Mouse (Mus musculus): ENCODE data around the gene Usp47. TPM values are rescaled to one million over a fixed set of nuclear protein-coding genes. Genes with fewer than 3 reads are reported as not detected.

Gene Usp47
- polyA plus RNA-seq, 1 experiment from 2014 or later, result 96.7 TPM

GRCm38 (mm10) chr7:112140725-112141124 lies 117.4 kb downstream of the Usp47 start:
- no peak overlapping the region for H3K9ac ChIP-seq
- no peak overlapping the region for H3K4me3 ChIP-seq
- WGBS, result 93% methylated on average over 2 of the region's 2 CpGs
- H3K27ac ChIP-seq, result no peak overlapping the region
- H3K4me1 ChIP-seq, result peaks cover 27% of the 10 kb centered on the region
- H3K4me2 ChIP-seq (replicated peaks), result no peak overlapping the region
- H3K9me3 ChIP-seq, result no peaks in the 10 kb centered on the region
- H3K36me3 ChIP-seq, result no peaks in the 10 kb centered on the region
- H3K27me3 ChIP-seq, result no peaks in the 10 kb centered on the region
- no peak for ATAC-seq (ENCODE audit: insufficient number of reproducible peaks, insufficient read depth, low FRiP score, low TSS enrichment)

GRCm38 (mm10) chr7:112142616-112143015 lies 119.3 kb downstream of the Usp47 start:
- H3K27me3 ChIP-seq, result no peaks in the 10 kb centered on the region
- no peak for ATAC-seq (ENCODE audit: insufficient number of reproducible peaks, insufficient read depth, low FRiP score, low TSS enrichment)
- peaks cover 27% of the 10 kb centered on the region for H3K4me1 ChIP-seq
- no peaks in the 10 kb centered on the region for H3K36me3 ChIP-seq
- H3K4me3 ChIP-seq, result no peak overlapping the region
- no peak overlapping the region for H3K4me2 ChIP-seq (replicated peaks)
- WGBS, result 40% methylated on average over 3 of the region's 3 CpGs
- H3K9me3 ChIP-seq, result no peaks in the 10 kb centered on the region
- no peak overlapping the region for H3K27ac ChIP-seq
- H3K9ac ChIP-seq, result no peak overlapping the region

GRCm38 (mm10) chr7:112143090-112143500 lies 119.8 kb downstream of the Usp47 start:
- peak overlapping the region; percentile 90; the same call in 1 of the 2 replicates for H3K27ac ChIP-seq
- H3K9ac ChIP-seq, result no peak overlapping the region
- 45% methylated on average over 7 of the region's 7 CpGs for WGBS
- H3K9me3 ChIP-seq, result no peaks in the 10 kb centered on the region
- peak; percentile 36; the same call in 1 of the 2 replicates for ATAC-seq (ENCODE audit: insufficient number of reproducible peaks, insufficient read depth, low FRiP score, low TSS enrichment)
- no peaks in the 10 kb centered on the region for H3K36me3 ChIP-seq
- H3K27me3 ChIP-seq, result no peaks in the 10 kb centered on the region
- H3K4me2 ChIP-seq (replicated peaks), result no peak overlapping the region
- H3K4me3 ChIP-seq, result no peak overlapping the region
- H3K4me1 ChIP-seq, result peaks cover 27% of the 10 kb centered on the region

DNA sequence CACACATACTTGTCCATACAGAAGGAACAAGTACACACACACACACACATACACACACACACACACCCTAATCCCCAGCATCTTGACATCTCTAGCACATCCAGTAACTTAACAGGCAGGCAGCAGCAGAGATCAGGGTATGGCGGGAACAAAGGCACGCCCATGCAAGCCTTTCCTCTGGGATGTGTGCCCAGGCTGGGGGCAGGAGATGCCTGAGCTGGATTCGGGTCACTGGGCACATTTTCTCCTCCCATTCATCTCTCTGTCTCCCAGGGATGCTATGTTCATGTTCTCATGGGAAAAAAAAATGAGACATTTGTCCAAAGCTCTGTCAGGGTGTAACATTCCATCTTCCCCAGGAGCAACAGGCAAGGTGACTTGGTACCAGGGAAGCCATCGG lies 120.7 kb downstream of the Usp47 start:
- no peak overlapping the region for H3K4me3 ChIP-seq
- no peaks in the 10 kb centered on the region; the same call in 1 of the 2 replicates for H3K36me3 ChIP-seq
- H3K9ac ChIP-seq, result no peak overlapping the region
- H3K4me1 ChIP-seq, result peaks cover 27% of the 10 kb centered on the region
- H3K27me3 ChIP-seq, result no peaks in the 10 kb centered on the region
- no peak overlapping the region for H3K4me2 ChIP-seq (replicated peaks)
- H3K27ac ChIP-seq, result peak overlapping the region; percentile 90
- WGBS, result 79% methylated on average over 4 of the region's 4 CpGs
- H3K9me3 ChIP-seq, result no peaks in the 10 kb centered on the region
- ATAC-seq (ENCODE audit: insufficient number of reproducible peaks, insufficient read depth, low FRiP score, low TSS enrichment), result peak; percentile 36; the same call in 1 of the 2 replicates

DNA sequence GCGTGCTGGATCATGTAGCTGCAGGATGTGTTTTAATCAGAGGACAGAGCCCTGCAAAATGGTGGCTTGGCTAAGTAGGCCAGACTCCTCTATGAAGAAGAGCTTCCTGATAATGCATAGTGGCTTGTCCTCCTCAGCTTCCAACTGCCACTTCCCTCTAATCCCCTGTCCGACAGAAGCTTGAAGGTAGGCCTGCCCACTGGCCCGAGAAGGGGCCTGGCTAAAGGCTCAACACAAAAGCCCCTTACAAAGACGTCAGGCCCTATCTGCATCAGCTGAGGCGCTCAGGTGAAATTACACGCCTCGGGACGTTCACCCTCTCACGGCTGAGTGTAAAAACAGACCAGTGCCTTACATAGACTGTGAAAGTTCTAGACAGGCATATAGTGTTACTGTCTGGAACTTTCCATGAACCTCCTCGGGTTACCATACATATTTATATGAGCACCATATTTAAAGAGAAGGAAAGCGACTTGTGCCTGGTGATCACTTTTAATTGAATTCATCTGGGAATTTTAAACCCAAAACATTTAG lies 121.4 kb downstream of the Usp47 start:
- 21% methylated on average over 11 of the region's 11 CpGs for WGBS
- H3K27ac ChIP-seq, result peak overlapping the region; percentile 90
- no peak overlapping the region for H3K9ac ChIP-seq
- no peaks in the 10 kb centered on the region; the same call in 1 of the 2 replicates for H3K36me3 ChIP-seq
- no peaks in the 10 kb centered on the region for H3K9me3 ChIP-seq
- H3K27me3 ChIP-seq, result no peaks in the 10 kb centered on the region
- H3K4me1 ChIP-seq, result peaks cover 27% of the 10 kb centered on the region
- ATAC-seq (ENCODE audit: insufficient number of reproducible peaks, insufficient read depth, low FRiP score, low TSS enrichment), result peak; percentile 84
- H3K4me2 ChIP-seq (replicated peaks), result no peak overlapping the region
- no peak overlapping the region for H3K4me3 ChIP-seq

DNA sequence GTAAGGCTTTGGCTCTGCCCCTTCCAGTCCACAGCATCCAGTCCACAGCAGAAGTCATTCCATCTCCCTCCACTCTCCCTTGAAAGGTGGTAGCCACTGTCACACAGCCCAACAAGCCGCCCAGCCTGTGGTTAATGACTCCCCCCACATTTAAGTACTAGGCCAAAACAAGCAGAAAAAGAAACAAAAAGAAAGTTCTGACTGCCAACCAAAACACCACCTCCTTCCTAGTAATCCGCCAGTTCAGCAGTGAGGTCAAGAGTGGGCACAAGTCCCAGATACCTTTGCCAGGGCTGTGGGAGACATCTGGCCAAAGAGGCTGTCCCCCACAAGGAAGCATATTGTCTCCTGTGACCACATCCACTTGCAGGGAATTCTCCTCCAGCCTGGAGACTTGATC lies 124.7 kb downstream of the Usp47 start:
- H3K9me3 ChIP-seq, result no peaks in the 10 kb centered on the region
- H3K27ac ChIP-seq, result no peak overlapping the region
- no peak overlapping the region for H3K9ac ChIP-seq
- peaks cover 19% of the 10 kb centered on the region for H3K4me1 ChIP-seq
- no peak for ATAC-seq (ENCODE audit: insufficient number of reproducible peaks, insufficient read depth, low FRiP score, low TSS enrichment)
- 67% methylated on average over 2 of the region's 2 CpGs for WGBS
- H3K4me3 ChIP-seq, result no peak overlapping the region
- peaks cover 3% of the 10 kb centered on the region; the same call in 1 of the 2 replicates for H3K36me3 ChIP-seq
- no peak overlapping the region for H3K4me2 ChIP-seq (replicated peaks)
- H3K27me3 ChIP-seq, result no peaks in the 10 kb centered on the region

DNA sequence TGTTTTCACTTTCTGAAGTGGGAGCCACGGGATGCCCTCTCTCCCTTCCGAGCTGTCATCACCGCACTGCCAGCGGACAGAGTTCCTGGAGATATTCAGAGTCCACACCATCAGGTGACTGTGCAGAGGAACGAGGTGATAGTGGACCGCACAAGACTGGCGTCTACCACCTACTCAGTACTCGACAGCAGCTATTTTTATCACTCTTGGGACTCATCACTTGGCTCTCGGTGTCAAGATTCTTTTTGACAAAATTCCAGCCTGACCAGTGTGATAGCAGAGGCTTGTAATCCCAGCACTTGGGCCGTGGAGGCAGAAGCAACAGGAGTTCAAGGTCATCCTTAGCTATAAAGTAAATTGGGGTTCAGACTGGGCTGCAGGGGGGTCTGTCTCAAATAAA lies 125.8 kb downstream of the Usp47 start:
- no peak overlapping the region for H3K4me2 ChIP-seq (replicated peaks)
- no peaks in the 10 kb centered on the region for H3K9me3 ChIP-seq
- peaks cover 17% of the 10 kb centered on the region for H3K4me1 ChIP-seq
- no peak overlapping the region for H3K9ac ChIP-seq
- peaks cover 3% of the 10 kb centered on the region; the same call in 1 of the 2 replicates for H3K36me3 ChIP-seq
- WGBS, result 88% methylated on average over 10 of the region's 10 CpGs
- ATAC-seq (ENCODE audit: insufficient number of reproducible peaks, insufficient read depth, low FRiP score, low TSS enrichment), result no peak
- H3K4me3 ChIP-seq, result no peak overlapping the region
- no peak overlapping the region for H3K27ac ChIP-seq
- no peaks in the 10 kb centered on the region for H3K27me3 ChIP-seq

DNA sequence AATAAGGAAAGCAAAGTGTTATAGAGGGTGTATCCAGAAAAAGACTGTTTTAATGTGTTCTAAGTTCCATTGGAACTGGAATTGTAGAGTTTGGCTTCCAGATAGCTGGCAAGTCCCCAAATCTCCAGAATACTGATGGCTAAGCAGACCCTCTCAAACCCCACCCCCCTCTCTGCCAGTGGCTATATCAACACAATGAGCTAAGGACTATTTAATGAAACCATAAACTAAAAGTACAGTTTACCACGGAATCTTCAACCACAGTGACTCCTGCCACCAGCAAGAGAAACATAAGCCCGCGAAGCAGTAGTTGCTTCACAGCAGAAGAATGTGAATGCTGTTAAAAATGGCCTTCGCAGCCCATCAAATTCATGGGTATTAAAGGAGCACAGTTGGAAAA lies 131.1 kb downstream of the Usp47 start:
- ATAC-seq (ENCODE audit: insufficient number of reproducible peaks, insufficient read depth, low FRiP score, low TSS enrichment), result no peak
- Histone ChIP-seq H3K36me3 (0 out of 2 replicates have a peak, but pooled peaks cover 3% of the 10 kb centered on the region), H3K27me3 (no peaks in the 10 kb centered on the region; the same call in 1 of the 2 replicates), H3K4me1 (peaks cover 38% of the 10 kb centered on the region), H3K9me3 (no peaks in the 10 kb centered on the region), H3K27ac (no peak overlapping the region; the same call in 1 of the 2 replicates), H3K9ac (no peak overlapping the region), H3K4me2 (replicated peaks) (no peak overlapping the region), H3K4me3 (no peak overlapping the region)
- WGBS, result 73% methylated on average over 4 of the region's 4 CpGs

DNA sequence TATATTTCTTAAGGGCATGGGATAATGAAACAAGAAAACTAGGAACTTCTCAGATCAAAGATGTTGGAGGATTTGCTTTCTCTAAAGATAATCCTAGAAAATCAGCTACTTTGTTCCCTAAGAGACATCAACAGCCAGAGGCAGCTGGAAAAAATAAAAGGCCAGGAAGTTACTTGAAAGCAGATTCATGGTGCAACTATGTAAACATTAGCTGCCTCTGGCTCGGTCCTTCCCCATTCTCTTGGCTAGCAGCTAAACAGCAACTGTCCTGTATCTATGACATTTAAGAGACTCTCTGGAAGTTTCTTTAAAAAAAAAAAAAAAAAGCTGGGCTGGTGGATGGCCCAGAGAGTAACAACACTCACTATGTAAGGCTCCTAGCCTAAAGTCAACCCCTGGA lies 131.9 kb downstream of the Usp47 start:
- Histone ChIP-seq H3K27ac (no peak overlapping the region), H3K9me3 (no peaks in the 10 kb centered on the region), H3K9ac (no peak overlapping the region), H3K36me3 (0 out of 2 replicates have a peak, but pooled peaks cover 2% of the 10 kb centered on the region), H3K27me3 (no peaks in the 10 kb centered on the region; the same call in 1 of the 2 replicates), H3K4me1 (peaks cover 38% of the 10 kb centered on the region), H3K4me3 (no peak overlapping the region), H3K4me2 (replicated peaks) (no peak overlapping the region)
- WGBS, result 3% methylated on average over 1 of the region's 1 CpGs
- no peak for ATAC-seq (ENCODE audit: insufficient number of reproducible peaks, insufficient read depth, low FRiP score, low TSS enrichment)

DNA sequence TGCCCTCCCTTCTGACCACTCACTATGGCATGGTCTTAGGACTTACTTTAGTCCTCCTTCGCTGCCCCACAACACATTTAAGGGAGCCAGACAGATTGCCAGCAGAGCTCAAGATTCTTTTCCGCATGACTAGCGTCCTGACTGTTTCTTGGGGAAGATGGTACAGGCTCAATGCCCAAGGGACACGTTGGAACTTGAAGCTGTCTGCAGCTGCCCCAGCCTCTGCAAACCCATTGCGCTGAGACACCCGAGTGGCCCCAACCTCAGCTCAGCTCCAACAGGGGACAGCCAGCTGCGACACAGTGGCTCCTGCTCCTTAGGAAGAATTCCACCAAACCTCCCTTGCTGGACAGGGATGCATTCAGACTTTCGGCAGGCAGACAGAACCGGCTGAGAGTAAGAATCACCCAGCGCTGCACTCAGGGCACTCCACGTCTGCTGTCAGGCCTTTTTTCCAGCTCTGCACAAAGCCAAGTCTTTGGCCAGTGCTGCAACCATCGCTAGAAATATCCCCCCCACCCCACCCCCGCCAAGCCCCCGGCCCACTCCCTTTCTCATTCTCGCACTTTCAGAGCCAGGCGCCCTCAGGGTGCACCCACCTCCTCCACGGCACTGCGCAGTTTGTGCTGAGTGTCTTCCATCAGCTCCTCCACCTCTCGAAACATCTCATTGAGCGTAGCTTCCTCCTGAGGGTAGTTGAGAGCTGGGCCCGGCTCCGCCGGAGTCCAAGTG lies 134.4 kb downstream of the Usp47 start:
- Histone ChIP-seq H3K4me3 (peak overlapping the region; percentile 51), H3K9me3 (no peaks in the 10 kb centered on the region), H3K9ac (peak overlapping the region; percentile 59), H3K4me2 (replicated peaks) (peak overlapping the region; percentile 56), H3K4me1 (peaks cover 38% of the 10 kb centered on the region), H3K36me3 (no peaks in the 10 kb centered on the region), H3K27me3 (no peaks in the 10 kb centered on the region; the same call in 1 of the 2 replicates), H3K27ac (peak overlapping the region; percentile 61; the same call in 1 of the 2 replicates)
- WGBS, result 10% methylated on average over 23 of the region's 23 CpGs
- peak; percentile 44 for ATAC-seq (ENCODE audit: insufficient number of reproducible peaks, insufficient read depth, low FRiP score, low TSS enrichment)

DNA sequence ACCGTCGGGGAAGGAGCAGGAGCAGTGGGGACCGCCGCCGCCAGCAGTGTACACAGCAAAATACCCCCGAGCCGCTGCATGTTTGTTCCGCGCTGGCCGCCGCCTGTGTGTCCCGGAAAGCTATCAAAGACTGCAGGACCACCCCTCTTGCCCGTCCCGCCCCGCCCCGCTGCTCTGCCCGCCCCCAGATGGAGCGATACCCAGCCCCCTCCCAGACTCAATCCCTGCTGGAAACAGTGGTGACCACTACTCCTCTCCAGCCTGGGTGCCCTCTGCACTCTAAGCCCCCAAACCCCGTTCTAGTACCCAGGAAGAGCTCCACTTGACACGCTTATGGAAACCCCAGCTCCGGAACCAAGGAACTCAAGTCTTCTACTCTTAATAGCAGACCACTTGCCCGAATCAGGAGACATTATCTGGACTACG lies 135.0 kb downstream of the Usp47 start:
- ATAC-seq (ENCODE audit: insufficient number of reproducible peaks, insufficient read depth, low FRiP score, low TSS enrichment), result peak; percentile 38

GRCm38 (mm10) chr7:112158942-112159341 lies 135.6 kb downstream of the Usp47 start, which contains the start of gene Dkk3:
TSS of gene Dkk3 (minus strand) at chr7:112159057.
- ATAC-seq (ENCODE audit: insufficient number of reproducible peaks, insufficient read depth, low FRiP score, low TSS enrichment), result peak; percentile 57

More for the DNA sequence above, 135.0 kb downstream of the Usp47 start:
- peak overlapping the region; percentile 56 for H3K4me2 ChIP-seq (replicated peaks)
- no peaks in the 10 kb centered on the region; the same call in 1 of the 2 replicates for H3K27me3 ChIP-seq
- peaks cover 38% of the 10 kb centered on the region for H3K4me1 ChIP-seq
- 1% methylated on average over 21 of the region's 23 CpGs for WGBS
- H3K9me3 ChIP-seq, result no peaks in the 10 kb centered on the region
- peak overlapping the region; percentile 59 for H3K9ac ChIP-seq
- peak overlapping the region; percentile 61; the same call in 1 of the 2 replicates for H3K27ac ChIP-seq
- H3K36me3 ChIP-seq, result no peaks in the 10 kb centered on the region
- H3K4me3 ChIP-seq, result peak overlapping the region; percentile 51

More at GRCm38 (mm10) chr7:112158942-112159341, 135.6 kb downstream of the Usp47 start, which contains the start of gene Dkk3:
- Histone ChIP-seq H3K27ac (peak within 1 kb of the TSS; percentile 61; the same call in 1 of the 2 replicates), H3K27me3 (no peaks in the 10 kb centered on the region; the same call in 1 of the 2 replicates), H3K9me3 (no peaks in the 10 kb centered on the region), H3K4me2 (replicated peaks) (peak within 1 kb of the TSS; percentile 56), H3K4me1 (peaks cover 35% of the 10 kb centered on the region), H3K4me3 (peak within 1 kb of the TSS; percentile 51), H3K9ac (peak within 1 kb of the TSS; percentile 59), H3K36me3 (no peaks in the 10 kb centered on the region)
- 2% methylated on average over 21 of the region's 21 CpGs for WGBS

Data from embryonic facial prominence, embryonic 12.5 days (tissue).